Mouse (Mus musculus): ENCODE results near the gene Slc19a1.

Gene Slc19a1

DNA sequence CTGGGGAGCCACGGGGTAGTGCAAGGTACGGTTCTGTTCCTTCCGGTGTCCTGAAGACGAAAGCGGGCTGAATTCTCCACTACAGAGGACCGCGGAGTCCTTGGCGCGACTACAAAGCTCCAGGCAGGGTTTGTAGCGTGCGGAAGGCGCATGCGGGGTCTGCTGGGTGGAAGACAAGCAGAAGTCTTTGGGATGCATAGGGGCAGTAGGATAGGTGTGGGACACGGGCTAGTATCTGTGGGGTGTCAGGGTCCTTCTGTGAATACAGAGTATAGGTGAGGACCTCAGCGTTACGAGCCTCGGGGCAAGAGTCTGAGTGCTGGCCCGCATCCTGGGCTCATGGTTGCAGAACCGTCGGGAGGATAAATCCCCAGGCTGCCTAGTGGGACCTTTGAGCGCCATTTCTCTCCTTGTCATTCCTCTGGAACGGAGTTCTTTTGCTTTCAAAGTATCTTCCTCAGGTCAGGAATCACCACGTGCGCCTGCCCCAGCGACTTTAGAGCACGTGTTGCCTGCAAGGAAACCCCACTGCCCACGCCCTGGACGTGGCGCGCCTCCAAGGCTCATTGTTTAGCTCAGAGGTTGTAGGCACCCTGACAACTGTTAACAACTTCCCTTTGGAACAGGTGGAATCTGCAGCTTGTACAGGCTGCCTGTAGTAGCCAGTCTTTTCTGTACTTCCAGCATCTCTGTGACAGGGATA, 1.4 kb downstream of the Slc19a1 start:
- DNase-seq (ENCODE audit: low spot score) = peak; percentile 63

DNA sequence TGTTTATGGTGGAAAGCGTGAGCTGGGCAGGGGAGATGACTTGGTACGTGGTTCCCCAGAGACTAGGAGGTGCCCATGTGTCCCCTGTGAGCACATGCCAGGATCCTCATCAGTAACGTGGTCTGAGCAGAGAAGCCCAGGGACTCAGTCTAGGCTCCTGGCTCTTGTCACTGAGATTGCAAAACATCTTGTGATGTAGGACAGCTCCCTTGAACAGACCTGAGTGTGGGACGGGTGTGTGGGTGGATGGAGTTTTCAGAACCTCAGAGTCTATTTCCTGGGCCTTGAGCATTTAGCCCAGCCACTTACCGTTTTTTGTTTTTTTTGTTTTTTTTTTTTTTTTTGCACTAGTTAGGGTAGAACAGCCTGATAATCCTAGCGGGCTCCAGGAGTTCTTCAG, 3.4 kb downstream of the Slc19a1 start:
- no peak for DNase-seq (ENCODE audit: low spot score)

- no peak for DNase-seq (ENCODE audit: low spot score)
Measured at GRCm38 (mm10) chr10:77038579-77039174, 6.6 kb downstream of the Slc19a1 start.

DNA sequence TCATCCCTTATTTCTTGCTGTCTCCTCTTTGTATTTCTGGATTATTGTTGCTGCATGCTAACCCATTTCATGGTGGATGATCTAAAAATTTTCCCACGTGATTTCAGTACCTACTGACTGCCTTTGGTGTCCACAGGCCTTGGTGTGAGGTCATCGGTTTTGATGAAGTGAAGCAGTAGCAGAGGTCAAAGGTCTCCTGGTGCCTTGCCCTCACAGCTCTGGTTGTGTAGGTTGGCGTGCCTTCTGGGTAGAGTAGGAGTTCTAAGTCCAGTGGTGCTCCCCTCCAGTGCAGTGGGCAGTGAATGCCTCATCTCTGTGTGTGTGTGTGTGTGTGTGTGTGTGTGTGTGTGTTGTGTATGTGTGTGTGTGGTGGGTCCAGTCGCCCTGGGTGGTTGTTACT, 16.2 kb downstream of the Slc19a1 start:
- no peak for DNase-seq (ENCODE audit: low spot score)

DNA sequence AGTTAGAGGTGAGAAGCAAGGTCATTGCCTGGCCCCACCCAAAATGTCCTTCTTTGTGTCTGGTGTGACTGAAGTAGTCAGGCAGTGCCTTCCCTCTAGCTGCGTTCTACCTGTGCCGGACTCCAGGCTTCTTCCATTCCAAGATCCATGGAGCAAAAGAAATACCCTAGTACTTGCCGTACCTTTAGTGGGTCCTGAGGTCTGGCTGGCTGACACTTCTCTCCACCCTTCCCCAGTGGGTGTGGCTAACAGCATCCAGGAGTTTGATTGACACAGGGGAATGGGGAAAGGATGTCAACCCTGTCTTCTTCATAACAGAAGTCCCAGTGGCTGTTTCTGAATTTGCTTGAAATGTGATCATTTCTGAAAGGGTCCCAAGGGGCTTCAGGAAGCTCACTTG, 16.6 kb downstream of the Slc19a1 start:
- DNase-seq (ENCODE audit: low spot score) = no peak

- no peak for DNase-seq (ENCODE audit: low spot score)
Measured at GRCm38 (mm10) chr10:77056768-77057167, 24.7 kb downstream of the Slc19a1 start.

GRCm38 (mm10) chr10:77061426-77061825, 29.4 kb downstream of the Slc19a1 start:
- DNase-seq (ENCODE audit: low spot score) = no peak

DNA sequence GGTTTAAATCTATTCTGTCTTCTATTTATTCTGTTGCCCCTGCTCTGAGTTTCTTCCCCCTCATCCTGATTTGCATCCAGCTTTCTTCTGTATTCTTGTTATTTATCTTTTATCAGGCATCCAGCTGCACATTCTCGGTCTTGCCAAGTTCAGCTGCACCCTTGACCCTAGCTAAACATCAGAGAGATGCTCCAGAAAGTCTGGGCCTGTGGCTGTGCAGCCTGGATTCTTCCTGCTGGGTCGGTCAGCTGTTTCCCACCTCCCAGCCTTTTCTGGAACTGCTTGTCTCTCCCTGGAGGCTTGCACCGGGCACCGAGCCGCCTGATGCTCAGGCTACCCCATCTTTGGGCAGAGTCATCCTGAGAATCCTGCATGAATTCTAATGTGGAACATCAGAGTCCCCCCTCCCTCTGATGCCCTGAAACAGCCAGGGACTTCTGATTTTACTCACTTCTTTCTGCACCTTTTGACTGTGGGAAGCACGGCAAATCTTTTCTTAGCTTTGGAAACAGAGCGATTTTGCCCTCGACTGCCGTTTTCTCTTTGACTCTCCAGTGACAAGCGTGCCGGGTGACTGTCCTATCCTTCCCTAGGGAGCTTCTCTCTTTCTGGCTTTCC, 30.5 kb downstream of the Slc19a1 start:
- peak; percentile 51 for DNase-seq (ENCODE audit: low spot score)

DNA sequence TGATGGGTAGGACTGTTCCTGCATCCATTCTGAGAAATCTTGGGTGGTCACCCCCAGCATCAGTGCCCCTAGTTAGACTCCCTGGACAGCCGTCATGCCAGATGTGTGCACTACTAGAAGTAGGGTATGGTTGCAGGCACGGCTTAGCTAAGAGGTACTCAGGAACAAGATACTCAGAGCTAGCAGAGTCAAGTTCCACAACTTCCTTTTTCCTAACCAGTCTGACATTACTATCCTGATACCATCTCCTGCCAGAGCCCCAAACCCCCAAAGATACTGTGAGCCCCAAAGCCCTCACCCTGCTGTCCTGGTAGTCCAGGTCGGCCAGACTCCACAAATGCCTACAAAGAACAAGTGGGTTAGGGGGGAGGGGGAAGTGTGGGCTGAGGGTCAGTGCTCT, 32.2 kb downstream of the Slc19a1 start:
- DNase-seq (ENCODE audit: low spot score) = no peak

DNA sequence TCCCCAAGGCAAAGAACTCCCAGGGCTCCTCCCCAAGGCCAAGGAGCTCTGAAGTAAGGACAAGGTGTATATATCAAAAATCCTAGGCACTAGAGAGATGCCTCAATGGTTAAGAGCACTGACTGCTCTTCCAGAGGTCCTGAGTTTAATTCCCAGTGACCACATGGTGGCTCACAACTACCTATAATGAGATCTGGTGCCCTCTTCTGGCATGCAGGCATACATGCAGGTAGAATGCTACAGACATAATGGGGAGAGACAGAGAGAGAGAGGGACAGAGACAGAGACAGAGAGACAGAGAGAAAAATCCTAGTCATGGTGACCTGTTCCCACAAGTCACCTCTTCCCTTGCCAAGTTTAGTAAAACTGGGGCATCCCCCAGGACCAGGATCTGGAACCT, 32.6 kb downstream of the Slc19a1 start:
- DNase-seq (ENCODE audit: low spot score) = no peak

GRCm38 (mm10) chr10:77068469-77068868, 36.4 kb downstream of the Slc19a1 start:
- DNase-seq (ENCODE audit: low spot score) = no peak

DNA sequence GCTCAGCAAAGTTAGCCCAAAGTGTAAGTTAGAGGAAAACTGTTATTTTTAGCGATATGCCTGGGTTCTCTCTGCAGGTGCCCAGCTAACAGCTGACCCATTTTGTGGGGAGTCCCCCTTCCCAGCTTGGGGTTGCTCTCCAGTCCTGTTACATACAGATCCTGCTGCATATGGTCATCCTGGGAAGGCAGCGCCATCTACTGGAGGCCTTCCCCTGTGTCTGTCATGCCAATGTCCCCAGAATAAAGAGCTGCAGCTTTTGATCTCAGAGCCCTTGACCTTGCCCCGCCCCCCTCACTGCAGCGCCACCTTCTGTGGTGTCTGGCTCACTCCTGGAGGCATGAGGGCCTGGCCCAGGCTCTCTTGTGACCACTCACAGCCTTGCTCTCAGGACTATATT, 38.0 kb downstream of the Slc19a1 start:
- peak; percentile 58 for DNase-seq (ENCODE audit: low spot score)

- no peak for DNase-seq (ENCODE audit: low spot score)
Measured at GRCm38 (mm10) chr10:77074276-77074974, 42.4 kb downstream of the Slc19a1 start.

DNA sequence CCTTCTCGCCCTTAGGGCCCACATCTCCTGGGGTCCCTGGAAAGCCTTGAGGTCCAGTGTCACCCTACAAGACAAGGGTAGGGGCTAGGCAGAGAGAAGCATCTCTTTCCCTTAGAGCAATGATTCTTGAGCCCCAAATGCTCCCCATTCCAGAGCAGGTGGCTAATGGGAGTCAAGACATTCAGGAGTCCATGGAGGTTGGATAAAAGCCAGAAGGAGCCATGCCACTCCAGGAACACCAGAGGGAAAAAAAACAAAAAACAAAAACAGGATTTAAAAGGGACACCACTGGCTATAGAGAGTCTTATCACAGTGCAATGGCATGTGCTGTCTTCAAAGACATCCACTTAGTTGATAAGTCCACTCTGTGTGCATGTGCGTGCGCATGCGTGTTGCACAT, 46.4 kb downstream of the Slc19a1 start:
- DNase-seq (ENCODE audit: low spot score) = no peak

- no peak for DNase-seq (ENCODE audit: low spot score)
Measured at GRCm38 (mm10) chr10:77078961-77079360, 46.9 kb downstream of the Slc19a1 start.

GRCm38 (mm10) chr10:77082453-77082852, 50.4 kb downstream of the Slc19a1 start:
- peak; percentile 70 for DNase-seq (ENCODE audit: low spot score)

GRCm38 (mm10) chr10:77082921-77083320, 50.9 kb downstream of the Slc19a1 start:
- DNase-seq (ENCODE audit: low spot score) = no peak

DNA sequence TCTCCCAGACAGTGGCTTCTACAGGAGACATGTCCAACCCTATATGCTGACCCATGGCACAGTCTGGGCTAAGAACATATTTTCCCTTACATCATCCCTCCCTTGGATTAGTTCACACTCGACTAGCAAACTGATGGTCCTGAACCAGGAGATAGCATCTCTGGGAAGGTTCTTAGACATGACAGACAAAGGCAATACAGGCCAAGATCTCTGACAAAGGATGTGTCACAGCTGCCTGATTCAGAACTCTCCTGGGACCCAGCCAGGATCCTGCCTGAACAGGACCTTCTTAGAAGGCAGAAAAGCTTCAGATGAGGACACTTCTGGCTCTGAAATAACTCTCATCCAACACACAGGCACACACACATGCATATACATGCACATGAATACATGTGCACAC, 52.5 kb downstream of the Slc19a1 start:
- DNase-seq (ENCODE audit: low spot score) = no peak

DNA sequence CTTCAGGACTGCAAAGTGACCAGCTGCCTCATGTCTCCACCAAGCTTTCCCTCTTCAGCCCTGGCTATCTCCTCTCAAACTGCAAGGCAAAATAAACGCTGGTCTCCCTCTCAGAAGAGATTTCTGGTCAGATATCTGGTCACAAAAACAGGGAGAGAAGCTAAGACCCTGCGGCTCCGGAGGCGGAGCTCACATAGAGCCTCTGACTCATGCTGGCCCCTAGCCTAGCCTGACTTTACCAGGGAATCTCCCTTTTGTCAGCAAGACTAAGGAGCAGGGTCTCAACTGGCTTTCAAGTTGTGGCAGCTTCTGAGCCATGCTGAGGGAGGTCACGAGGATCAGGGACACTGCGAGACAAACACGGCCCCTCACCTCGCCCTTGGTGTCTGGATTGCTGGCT, 57.3 kb downstream of the Slc19a1 start:
- DNase-seq (ENCODE audit: low spot score) = no peak

GRCm38 (mm10) chr10:77090063-77090462, 58.0 kb downstream of the Slc19a1 start:
- no peak for DNase-seq (ENCODE audit: low spot score)

DNA sequence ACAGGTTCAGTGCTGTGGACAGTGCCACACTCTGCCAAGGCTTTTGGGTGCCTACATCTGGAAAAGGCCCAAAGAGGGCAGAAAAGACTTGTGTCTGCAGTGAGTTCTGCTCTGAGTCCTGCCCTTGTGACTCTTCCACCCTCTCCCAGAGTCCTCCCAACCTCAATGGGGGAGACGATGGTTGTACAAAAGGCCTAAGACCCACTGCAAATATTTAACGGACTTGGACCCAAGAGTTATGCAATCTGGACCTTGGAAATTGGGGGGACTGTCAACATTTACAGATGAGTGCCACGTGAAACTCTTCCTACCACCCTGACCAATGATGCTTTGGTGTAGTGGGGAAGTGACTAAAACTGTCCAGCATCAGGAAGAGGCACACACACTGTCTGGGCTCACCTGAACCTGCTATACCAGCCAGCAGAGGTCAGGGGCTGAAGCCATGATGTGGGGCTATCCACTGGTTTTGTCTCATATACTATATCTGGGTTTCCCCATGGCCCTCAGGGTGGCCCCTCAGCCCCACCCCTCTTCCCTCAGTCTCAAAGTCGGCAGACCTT, 59.6 kb downstream of the Slc19a1 start:
- DNase-seq (ENCODE audit: low spot score) = no peak

GRCm38 (mm10) chr10:77093817-77094216, 61.8 kb downstream of the Slc19a1 start:
- no peak for DNase-seq (ENCODE audit: low spot score)

GRCm38 (mm10) chr10:77095666-77096065, 63.6 kb downstream of the Slc19a1 start:
- no peak for DNase-seq (ENCODE audit: low spot score)

Data from lung, postnatal 25 days (tissue).